Mouse (Mus musculus) G1E (cell line): Measurements from ENCODE around the gene Nuak1.

ENCODE experiments used
- CTCF ChIP-seq: IDR thresholded peaks from 2 replicates; pipeline ENCODE4 v1.5.1; 2012; ENCODE audit warnings: low read depth, low read length, inconsistent platforms, mixed read lengths
- GATA1 ChIP-seq: IDR thresholded peaks from 2 replicates; pipeline ENCODE4 v1.6.1; 2012; ENCODE audit warnings: borderline replicate concordance, low read length, inconsistent platforms, mixed read lengths
- TAL1 ChIP-seq: conservative IDR thresholded peaks from 2 replicates; pipeline ENCODE4 v1.6.1; 2012; ENCODE audit warnings: low read depth, low read length, inconsistent platforms, mixed read lengths

DNA sequence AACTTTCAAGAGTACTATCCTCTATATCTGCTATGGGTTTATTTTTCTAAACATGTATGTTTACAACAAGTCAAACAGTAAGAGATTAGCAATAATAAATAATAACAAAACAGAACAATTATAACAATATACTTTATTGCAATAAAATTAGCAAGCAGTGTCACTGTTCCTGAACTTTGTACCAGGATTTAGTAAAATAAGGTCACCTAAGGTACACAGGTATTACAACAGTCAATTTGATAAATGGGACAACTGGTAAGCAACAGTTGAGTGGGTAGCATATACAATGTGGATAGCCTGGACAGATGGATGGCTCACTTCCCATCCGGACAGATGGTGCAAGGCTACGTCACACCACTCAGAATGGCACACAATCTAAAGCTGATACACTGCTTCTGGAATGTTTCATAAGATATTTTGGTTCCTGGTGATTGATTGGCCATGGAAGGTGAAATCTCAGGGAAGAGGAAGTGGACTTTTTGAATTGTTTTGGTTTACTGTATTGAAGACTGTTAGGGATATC lies 59.1 kb downstream of the Nuak1 start:
- no peak for TF ChIP-seq CTCF
- TF ChIP-seq GATA1, result no peak
- TF ChIP-seq TAL1, result no peak
